Mouse (Mus musculus): ENCODE results near the gene Bpifb5. TPM values are rescaled to one million over a fixed set of nuclear protein-coding genes. Genes with fewer than 3 reads are reported as not detected.
"Not testable (repeated sequence)": the region's sequence is repeated elsewhere in the genome, so short reads cannot be mapped to it uniquely, and the experiment has no call there.

Bpifb5 gene
- polyA plus RNA-seq, 2 experiments from 2014 or later: not detected

DNA sequence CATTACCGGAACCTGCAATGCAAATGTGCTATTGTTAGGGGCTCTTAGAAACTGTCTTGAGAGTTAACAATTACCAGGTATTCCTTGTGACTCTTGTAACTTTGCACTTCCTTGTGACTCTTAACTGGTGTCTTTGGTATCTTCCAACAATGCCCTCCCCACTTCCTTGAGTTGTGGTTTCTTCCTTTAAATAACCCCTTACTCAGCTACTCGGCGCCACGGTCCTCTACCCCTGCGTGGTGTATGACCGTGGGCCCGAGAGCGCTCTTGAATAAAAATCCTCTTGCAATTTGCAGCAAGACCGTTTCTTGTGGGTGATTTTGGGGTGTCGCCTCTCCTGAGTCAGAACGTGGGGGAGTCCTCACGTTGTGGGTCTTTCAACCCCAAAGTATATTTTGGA lies 19.2 kb downstream of the Bpifb5 start:
- not testable (repeated sequence) for ATAC-seq

DNA sequence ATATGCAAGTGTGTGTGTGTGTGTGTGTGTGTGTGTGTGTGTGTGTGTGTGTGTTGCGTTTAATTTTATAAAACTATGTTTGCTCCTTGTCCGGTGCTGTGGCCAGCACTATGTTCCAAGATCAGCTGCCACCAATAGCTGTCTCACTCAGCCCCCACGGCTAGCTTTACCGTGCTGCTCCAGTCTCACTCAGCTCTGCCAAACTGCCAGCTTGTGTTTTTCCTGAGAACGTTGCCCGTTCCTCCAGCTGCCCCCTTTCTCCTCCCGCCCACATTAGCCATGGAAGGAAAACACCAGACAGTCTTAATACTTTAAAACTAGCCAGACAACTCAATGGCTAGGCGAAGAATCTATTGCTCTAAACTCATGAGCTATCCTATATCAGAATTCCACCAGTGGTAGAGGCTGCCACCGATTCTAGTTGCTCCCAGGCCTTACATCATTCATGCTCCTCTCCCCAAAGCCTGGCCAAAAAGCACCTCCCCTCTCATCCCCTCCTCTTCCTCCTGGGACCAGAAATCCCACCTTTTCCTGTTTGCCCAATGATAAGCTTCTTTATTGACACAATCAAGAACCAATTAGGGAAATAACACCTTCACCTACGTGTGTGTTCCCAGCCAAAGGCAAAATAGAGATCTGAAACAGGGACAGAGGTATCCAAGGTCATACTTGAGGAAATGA lies 20.0 kb downstream of the Bpifb5 start:
- no peak for ATAC-seq

DNA sequence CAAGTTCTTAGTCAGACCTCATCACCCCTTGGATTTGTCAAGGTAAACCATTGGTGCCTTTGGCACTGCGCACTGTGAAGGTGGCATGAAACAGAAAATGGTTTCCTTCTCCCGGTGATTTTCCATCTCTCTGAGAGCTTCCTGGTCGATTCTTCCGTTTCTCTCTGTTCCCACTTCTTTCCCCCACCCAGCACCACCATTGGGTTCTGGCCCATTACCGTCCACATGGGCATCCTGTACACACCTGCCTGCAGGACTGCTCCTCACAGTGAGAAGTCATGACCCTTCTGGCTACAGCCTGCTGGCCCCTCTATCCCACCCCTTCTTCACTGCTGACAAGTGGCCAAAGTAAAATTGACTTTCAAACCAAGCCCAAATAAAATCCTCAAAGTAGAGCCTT lies 21.8 kb downstream of the Bpifb5 start:
- no peak for ATAC-seq

DNA sequence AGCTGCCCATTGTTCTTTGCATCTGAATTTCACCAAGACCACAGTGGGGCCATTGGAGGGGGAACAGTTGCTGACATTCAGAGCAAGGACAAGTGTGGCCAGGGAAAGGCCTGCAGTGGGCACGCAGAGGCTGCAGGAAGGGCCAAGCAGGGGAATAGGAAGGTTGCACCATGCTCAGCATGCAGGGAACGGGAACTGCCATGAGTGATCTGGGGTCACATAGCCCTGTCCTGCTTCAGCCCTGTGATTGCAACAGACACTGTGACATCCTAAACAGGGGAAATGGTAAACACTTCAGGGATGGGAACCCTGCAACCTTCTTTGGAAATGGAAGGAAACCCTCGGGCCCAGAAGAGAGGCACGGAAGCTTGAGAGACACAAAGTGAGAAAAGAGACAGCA lies 31.7 kb downstream of the Bpifb5 start:
- ATAC-seq: not testable (repeated sequence)

DNA sequence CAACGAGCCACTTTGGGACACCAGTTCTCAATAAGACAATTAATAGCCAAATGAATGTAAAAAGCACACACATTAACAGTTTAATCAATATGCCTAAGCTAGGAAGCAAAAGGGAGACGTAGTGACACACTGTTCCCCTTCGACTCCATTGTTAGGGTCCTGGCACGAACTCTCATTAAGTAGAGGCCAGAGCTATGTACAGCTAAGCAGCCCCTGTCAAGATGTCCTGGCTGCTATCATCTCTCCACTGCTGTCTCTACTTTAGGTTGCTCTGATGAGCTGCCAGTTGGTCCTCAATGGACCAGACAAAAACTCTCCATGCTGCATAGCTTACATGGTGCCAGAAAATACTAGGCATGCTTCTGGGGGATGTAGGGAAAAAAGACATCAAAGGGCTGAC lies 32.2 kb downstream of the Bpifb5 start:
- ATAC-seq: no peak

DNA sequence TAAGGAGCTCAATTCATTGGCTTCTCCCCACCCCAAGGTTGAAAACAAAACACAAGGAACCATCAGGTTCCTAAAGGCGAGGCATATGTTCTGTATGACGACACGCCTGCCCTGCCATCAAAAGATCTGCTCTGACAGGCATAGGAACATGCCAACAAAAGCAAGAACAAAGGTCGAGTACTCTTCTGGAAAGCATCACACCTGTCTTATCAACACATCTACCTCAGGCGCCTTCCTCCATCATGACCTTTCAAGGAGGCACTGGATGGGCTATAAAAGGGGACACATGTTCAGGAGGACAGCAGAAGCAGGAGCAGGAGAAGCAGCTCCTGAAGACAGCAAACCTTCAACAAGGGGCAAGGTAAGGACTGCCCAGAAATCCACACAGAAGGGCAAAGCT lies 34.0 kb downstream of the Bpifb5 start, which contains the start of gene Bpifb9a:
Gene Bpifb9a (plus strand): TSS at position 301 of the 400 bp plus-strand sequence.
- ATAC-seq: not testable (repeated sequence)

DNA sequence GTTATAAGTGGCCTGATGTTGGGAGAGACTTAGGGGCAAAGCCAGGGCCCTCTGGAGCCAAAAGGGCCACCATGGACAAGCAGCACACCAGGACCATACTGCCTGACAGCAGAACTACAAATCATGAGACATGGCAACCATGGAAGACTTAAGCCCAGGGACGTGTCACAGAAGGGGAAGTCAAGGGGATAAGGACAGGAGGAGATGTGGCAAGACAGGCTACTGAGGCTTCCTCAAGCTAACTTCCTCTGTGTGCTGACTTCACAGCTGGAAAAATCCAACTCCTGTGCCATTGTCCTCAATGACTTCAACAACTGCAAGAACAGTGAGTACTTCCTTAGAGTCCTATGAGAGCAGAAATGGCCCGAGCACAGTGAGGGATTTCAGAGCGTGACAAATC lies 40.9 kb downstream of the Bpifb5 start:
- ATAC-seq: not testable (repeated sequence)

Other genes starting within 250 kb of the Bpifb5 start
- not detected for gene Bpifa6, start 248.8 kb upstream of the Bpifb5 start, polyA plus RNA-seq (2017; shearing (Covaris generic))
- not detected for gene Bpifa2, start 215.5 kb upstream of the Bpifb5 start, polyA plus RNA-seq (2017; shearing (Covaris generic))
- not detected for gene Bpifa3, start 93.4 kb upstream of the Bpifb5 start, polyA plus RNA-seq (2017; shearing (Covaris generic))
- gene Bpifa1, start 80.9 kb upstream of the Bpifb5 start, polyA plus RNA-seq (2017; shearing (Covaris generic)): not detected
- gene Bpifa5, start 61.1 kb upstream of the Bpifb5 start, polyA plus RNA-seq (2017; shearing (Covaris generic)): not detected
- gene Bpifb1, start 32.9 kb upstream of the Bpifb5 start, polyA plus RNA-seq (2017; shearing (Covaris generic)): not detected
- not detected for gene Bpifb9a, start 34.1 kb downstream of the Bpifb5 start, polyA plus RNA-seq (2017; shearing (Covaris generic))
- gene Bpifb9b, start 83.5 kb downstream of the Bpifb5 start, polyA plus RNA-seq (2017; shearing (Covaris generic)): not detected
- 10 to 100 TPM; 24.4 to 38.9 TPM for gene Cdk5rap1, start 149.3 kb downstream of the Bpifb5 start, polyA plus RNA-seq (2017; shearing (Covaris generic))
- not detected for gene Snta1, start 184.4 kb downstream of the Bpifb5 start, polyA plus RNA-seq (2017; shearing (Covaris generic))
- 10 to 100 TPM; 22.9 to 33.0 TPM for gene Cbfa2t2, start 212.7 kb downstream of the Bpifb5 start, polyA plus RNA-seq (2017; shearing (Covaris generic))